Mouse (Mus musculus) MEL (cell line): ENCODE measurements at regions not wholly inside any gene's neighbourhood (a gene's known extent, or its start where the extent isn't known, plus 50 kb on each side); places are given as distances from the start of the nearest gene placed in this dataset.

Experiments used
- DNase-seq: peaks from one replicate; pipeline ENCODE4 v3.0.0; 2011; ENCODE audit warnings: low read depth, low spot score
- H3K27ac ChIP-seq: 2 replicates; pipeline ENCODE4 v1.5.1; 2012; ENCODE audit warnings: low read depth, mild to moderate bottlenecking, control low read depth, low read length, moderate library complexity; ENCODE audit not compliant: control insufficient read depth
- H3K27me3 ChIP-seq, 2 experiments: fragments of 150-350 bp in 1 of 2; sonication (generic) in 1 of 2; 2 replicates each; pipeline ENCODE4 v1.6.1; 2012; ENCODE audit warnings: low read length in 2 of 2, mild to moderate bottlenecking in 2 of 2, improper control_type of control experiment in 1 of 2, moderate library complexity in 1 of 2; ENCODE audit not compliant: insufficient read depth in 2 of 2, control insufficient read depth in 1 of 2
- H3K36me3 ChIP-seq, 2 experiments: 2 replicates each; pipeline ENCODE4 v1.6.1; 2012 to 2014; ENCODE audit warnings: low read length in 2 of 2, improper control_type of control experiment in 1 of 2, inconsistent platforms in 1 of 2, mild to moderate bottlenecking in 1 of 2; ENCODE audit not compliant: insufficient read depth in 2 of 2, control insufficient read depth in 1 of 2
- H3K4me1 ChIP-seq, 2 experiments: fragments of 150-350 bp in 1 of 2; sonication (generic) in 1 of 2; 2 replicates each; pipeline ENCODE4 v1.6.1; 2012; ENCODE audit warnings: low read length in 2 of 2, improper control_type of control experiment in 1 of 2, mild to moderate bottlenecking in 1 of 2; ENCODE audit not compliant: insufficient read depth in 2 of 2, control insufficient read depth in 1 of 2
- H3K4me3 ChIP-seq, 2 experiments: fragments of 150-350 bp in 1 of 2; sonication (generic) in 1 of 2; 2 replicates each; pipeline ENCODE4 v1.5.1; 2012; ENCODE audit warnings: low read depth in 2 of 2, low read length in 2 of 2, mild to moderate bottlenecking in 2 of 2, moderate library complexity in 2 of 2, control low read depth in 1 of 2, improper control_type of control experiment in 1 of 2; ENCODE audit not compliant: control insufficient read depth in 1 of 2, insufficient read depth in 1 of 2
- H3K79me2 ChIP-seq: 2 replicates; pipeline ENCODE4 v1.6.1; 2012; ENCODE audit warnings: mild to moderate bottlenecking, low read length, moderate library complexity; ENCODE audit not compliant: control insufficient read depth, poor library complexity, insufficient read depth
- H3K9ac ChIP-seq: 2 replicates; pipeline ENCODE4 v1.6.1; 2012; ENCODE audit warnings: low read depth, mild to moderate bottlenecking, control low read depth, low read length, moderate library complexity; ENCODE audit not compliant: control insufficient read depth, poor library complexity, severe bottlenecking
- H3K9me3 ChIP-seq: fragments of 150-350 bp; sonication (generic); replicated peaks from 2 replicates; pipeline ENCODE4 v1.6.1; 2012; ENCODE audit warnings: mild to moderate bottlenecking, low read length, improper control_type of control experiment, moderate library complexity; ENCODE audit not compliant: insufficient read depth
- BHLHE40 ChIP-seq: IDR thresholded peaks from 2 replicates; pipeline ENCODE4 v1.6.1; 2012; ENCODE audit warnings: low read depth, mild to moderate bottlenecking, inconsistent platforms, low read length, improper control_type of control experiment, borderline replicate concordance
- CTCF ChIP-seq, 3 experiments: IDR thresholded peaks in 2 of 3; conservative IDR thresholded peaks in 1 of 3; 2 replicates each; pipeline ENCODE4 v1.5.1; 2011 to 2012; ENCODE audit warnings: low read length in 3 of 3, low read depth in 2 of 3, mild to moderate bottlenecking in 2 of 3, improper control_type of control experiment in 1 of 3, inconsistent platforms in 1 of 3, mixed read lengths in 1 of 3, moderate library complexity in 1 of 3; ENCODE audit not compliant: control insufficient read depth in 1 of 3, insufficient read depth in 1 of 3, poor library complexity in 1 of 3, severe bottlenecking in 1 of 3
- E2F4 ChIP-seq: IDR thresholded peaks from 2 replicates; pipeline ENCODE4 v1.6.1; 2011; ENCODE audit warnings: low read depth, low read length, improper control_type of control experiment, borderline replicate concordance
- ELF1 ChIP-seq: IDR thresholded peaks from 2 replicates; pipeline ENCODE4 v1.6.1; 2014; ENCODE audit warnings: low read depth, mild to moderate bottlenecking, inconsistent platforms, low read length, improper control_type of control experiment, moderate library complexity
- EP300 ChIP-seq, 2 experiments: IDR thresholded peaks; 2 replicates each; pipeline ENCODE4 v1.6.1; 2011; ENCODE audit warnings: improper control_type of control experiment in 2 of 2, low read length in 2 of 2, low read depth in 1 of 2, mild to moderate bottlenecking in 1 of 2
- ETS1 ChIP-seq: IDR thresholded peaks from 2 replicates; pipeline ENCODE4 v1.6.1; 2012; ENCODE audit warnings: low read depth, mild to moderate bottlenecking, inconsistent platforms, low read length, improper control_type of control experiment, moderate library complexity
- GABPA ChIP-seq: IDR thresholded peaks from 2 replicates; pipeline ENCODE4 v1.6.1; 2012; ENCODE audit warnings: low read depth, mild to moderate bottlenecking, inconsistent platforms, low read length, improper control_type of control experiment, moderate library complexity
- HCFC1 ChIP-seq: IDR thresholded peaks from 2 replicates; pipeline ENCODE4 v1.6.1; 2012; ENCODE audit warnings: low read depth, mild to moderate bottlenecking, inconsistent platforms, low read length, improper control_type of control experiment, moderate library complexity
- JUND ChIP-seq: IDR thresholded peaks from 2 replicates; pipeline ENCODE4 v1.6.1; 2011; ENCODE audit warnings: low read depth, mild to moderate bottlenecking, improper control_type of control experiment, low read length
- KAT2A ChIP-seq: conservative IDR thresholded peaks from 2 replicates; pipeline ENCODE4 v1.6.1; 2012; ENCODE audit warnings: low read depth, low read length, improper control_type of control experiment, inconsistent platforms
- MAFK ChIP-seq: IDR thresholded peaks from 2 replicates; pipeline ENCODE4 v1.6.1; 2011; ENCODE audit warnings: low read depth, mild to moderate bottlenecking, low read length, improper control_type of control experiment, borderline replicate concordance
- MAX ChIP-seq: IDR thresholded peaks from 2 replicates; pipeline ENCODE4 v1.6.1; 2011; ENCODE audit warnings: low read length, improper control_type of control experiment
- MAZ ChIP-seq: IDR thresholded peaks from 2 replicates; pipeline ENCODE4 v1.6.1; 2012; ENCODE audit warnings: low read depth, mild to moderate bottlenecking, inconsistent platforms, low read length, improper control_type of control experiment
- MEF2A ChIP-seq: IDR thresholded peaks from 2 replicates; pipeline ENCODE4 v1.6.1; 2014; ENCODE audit warnings: low read depth, mild to moderate bottlenecking, inconsistent platforms, low read length, improper control_type of control experiment; ENCODE audit not compliant: poor library complexity, insufficient replicate concordance, severe bottlenecking; ENCODE audit errors: extremely low read depth
- MXI1 ChIP-seq: IDR thresholded peaks from 2 replicates; pipeline ENCODE4 v1.6.1; 2011; ENCODE audit warnings: mild to moderate bottlenecking, low read depth, low read length, improper control_type of control experiment
- MYB ChIP-seq: IDR thresholded peaks from 2 replicates; pipeline ENCODE4 v1.6.1; 2011; ENCODE audit warnings: mild to moderate bottlenecking, low read depth, low read length, improper control_type of control experiment
- MYC ChIP-seq: IDR thresholded peaks from 2 replicates; pipeline ENCODE4 v1.6.1; 2011; ENCODE audit warnings: low read depth, mild to moderate bottlenecking, low read length, improper control_type of control experiment, moderate library complexity
- NELFE ChIP-seq: IDR thresholded peaks from 2 replicates; pipeline ENCODE4 v1.6.1; 2011; ENCODE audit warnings: low read depth, low read length, improper control_type of control experiment
- NRF1 ChIP-seq: IDR thresholded peaks from 2 replicates; pipeline ENCODE4 v1.6.1; 2014; ENCODE audit warnings: low read depth, mild to moderate bottlenecking, inconsistent platforms, low read length, improper control_type of control experiment, moderate library complexity; ENCODE audit not compliant: poor library complexity, insufficient read depth, severe bottlenecking
- POLR2A ChIP-seq, 2 experiments: IDR thresholded peaks; 2 replicates each; pipeline ENCODE4 v1.6.1; 2011 to 2012; ENCODE audit warnings: low read length in 2 of 2, mild to moderate bottlenecking in 2 of 2, control low read depth in 1 of 2, improper control_type of control experiment in 1 of 2, low read depth in 1 of 2, moderate library complexity in 1 of 2; ENCODE audit not compliant: control insufficient read depth in 1 of 2, insufficient read depth in 1 of 2, poor library complexity in 1 of 2
- POLR2AphosphoS2 ChIP-seq: IDR thresholded peaks from 2 replicates; pipeline ENCODE4 v1.6.1; 2011; ENCODE audit warnings: low read length, improper control_type of control experiment
- POLR2AphosphoS5 ChIP-seq: IDR thresholded peaks from 2 replicates; pipeline ENCODE4 v1.6.1; 2012; ENCODE audit warnings: low read depth, borderline replicate concordance, mild to moderate bottlenecking, inconsistent platforms, low read length, moderate library complexity, mixed read lengths
- RAD21 ChIP-seq: IDR thresholded peaks from 2 replicates; pipeline ENCODE4 v1.6.1; 2011; ENCODE audit warnings: mild to moderate bottlenecking, low read depth, low read length, improper control_type of control experiment
- RCOR1 ChIP-seq: IDR thresholded peaks from 2 replicates; pipeline ENCODE4 v1.6.1; 2012; ENCODE audit warnings: low read depth, mild to moderate bottlenecking, inconsistent platforms, low read length, improper control_type of control experiment
- SIN3A ChIP-seq: IDR thresholded peaks from 2 replicates; pipeline ENCODE4 v1.6.1; 2012; ENCODE audit warnings: low read length, improper control_type of control experiment, inconsistent platforms
- SMC3 ChIP-seq: IDR thresholded peaks from 2 replicates; pipeline ENCODE4 v1.6.1; 2011; ENCODE audit warnings: low read depth, low read length, improper control_type of control experiment
- TAL1 ChIP-seq: IDR thresholded peaks from 2 replicates; pipeline ENCODE4 v1.6.1; 2012; ENCODE audit warnings: mild to moderate bottlenecking, inconsistent platforms, low read length, moderate library complexity, mixed read lengths
- TBP ChIP-seq: IDR thresholded peaks from 2 replicates; pipeline ENCODE4 v1.8.0; 2011; ENCODE audit warnings: low read depth, low read length, improper control_type of control experiment
- TCF12 ChIP-seq: IDR thresholded peaks from 2 replicates; pipeline ENCODE4 v1.6.1; 2014; ENCODE audit warnings: low read depth, mild to moderate bottlenecking, inconsistent platforms, low read length, improper control_type of control experiment, moderate library complexity
- UBTF ChIP-seq: IDR thresholded peaks from 2 replicates; pipeline ENCODE4 v1.6.1; 2012; ENCODE audit warnings: low read depth, mild to moderate bottlenecking, inconsistent platforms, low read length, improper control_type of control experiment, moderate library complexity, borderline replicate concordance; ENCODE audit not compliant: insufficient read depth
- USF1 ChIP-seq: IDR thresholded peaks from 2 replicates; pipeline ENCODE4 v1.6.1; 2014; ENCODE audit warnings: low read depth, mild to moderate bottlenecking, inconsistent platforms, low read length, improper control_type of control experiment, moderate library complexity
- USF2 ChIP-seq, 2 experiments: IDR thresholded peaks; 2 replicates each; pipeline ENCODE4 v1.6.1; 2011 to 2012; ENCODE audit warnings: improper control_type of control experiment in 2 of 2, low read length in 2 of 2, borderline replicate concordance in 1 of 2, inconsistent platforms in 1 of 2, low read depth in 1 of 2, mild to moderate bottlenecking in 1 of 2; ENCODE audit not compliant: insufficient read depth in 1 of 2
- ZC3H11A ChIP-seq: IDR thresholded peaks from 2 replicates; pipeline ENCODE4 v1.6.1; 2012; ENCODE audit warnings: low read depth, mild to moderate bottlenecking, inconsistent platforms, low read length, improper control_type of control experiment
- ZMIZ1 ChIP-seq: IDR thresholded peaks from 2 replicates; pipeline ENCODE4 v1.6.1; 2012; ENCODE audit warnings: low read depth, mild to moderate bottlenecking, inconsistent platforms, low read length, improper control_type of control experiment, moderate library complexity
- ZNF384 ChIP-seq: IDR thresholded peaks from 2 replicates; pipeline ENCODE4 v1.6.1; 2012; ENCODE audit warnings: low read depth, mild to moderate bottlenecking, inconsistent platforms, low read length, improper control_type of control experiment

GRCm38 (mm10) chr1:152281201-152281600, 105.3 kb downstream of the Tsen15 start:
- Histone ChIP-seq H3K4me3 (no peak overlapping the region), H3K27me3 (peaks cover 0 to 2% of the 10 kb centered on the region in 2 experiments; a peak in 2 of 4 replicates), H3K9me3 (no peaks in the 10 kb centered on the region), H3K79me2 (no peaks in the 10 kb centered on the region), H3K27ac (no peak overlapping the region), H3K36me3 (no peaks in the 10 kb centered on the region), H3K4me1 (no peaks in the 10 kb centered on the region)
- DNase-seq, result no peak
- no peak for TF ChIP-seq USF1
- TF ChIP-seq SIN3A, result no peak
- TF ChIP-seq, all 39 proteins: peak for 0
- H3K9ac ChIP-seq, result no peak overlapping the region

- peak; percentile 34 for DNase-seq
Measured at GRCm38 (mm10) chr1:152280014-152280413, 106.5 kb downstream of the Tsen15 start.

GRCm38 (mm10) chr1:152275011-152275410, 111.5 kb downstream of the Tsen15 start:
- Histone ChIP-seq H3K4me1 (no peaks in the 10 kb centered on the region), H3K79me2 (no peaks in the 10 kb centered on the region), H3K9ac (no peak overlapping the region), H3K36me3 (no peaks in the 10 kb centered on the region), H3K27ac (no peak overlapping the region)
- TF ChIP-seq NRF1 (no peak), ELF1 (no peak), SIN3A (no peak), RAD21 (no peak), MYB (no peak), UBTF (no peak), JUND (no peak), POLR2A (IDR thresholded peaks at IDR 0.05; ENCODE audit: control insufficient read depth in 1 of 2, insufficient read depth in 1 of 2, low read depth in 1 of 2, low read length in 2 of 2, poor library complexity in 1 of 2) (no peak), MAZ (no peak), RCOR1 (no peak), HCFC1 (no peak), E2F4 (no peak)
- TF ChIP-seq, all 39 proteins: peak for 0
- H3K4me3 ChIP-seq, result no peak overlapping the region
- H3K27me3 ChIP-seq, result peaks cover 5% of the 10 kb centered on the region in 2 experiments
- DNase-seq, result no peak
- H3K9me3 ChIP-seq, result no peaks in the 10 kb centered on the region

More at GRCm38 (mm10) chr1:152280014-152280413, 106.5 kb downstream of the Tsen15 start:
- Histone ChIP-seq H3K27ac (no peak overlapping the region), H3K4me1 (no peaks in the 10 kb centered on the region), H3K79me2 (no peaks in the 10 kb centered on the region), H3K9me3 (no peaks in the 10 kb centered on the region), H3K4me3 (no peak overlapping the region), H3K36me3 (no peaks in the 10 kb centered on the region), H3K9ac (no peak overlapping the region), H3K27me3 (peaks cover 0 to 2% of the 10 kb centered on the region in 2 experiments; a peak in 2 of 4 replicates)
- TF ChIP-seq SMC3, result peak; percentile 59
- TF ChIP-seq USF2 (IDR thresholded peaks at IDR 0.05; ENCODE audit: borderline replicate concordance in 1 of 2, insufficient read depth in 1 of 2, low read depth in 1 of 2, low read length in 2 of 2), result no peak
- TF ChIP-seq RAD21, result peak; percentile 60
- TF ChIP-seq ZNF384, result no peak
- TF ChIP-seq MEF2A, result no peak
- peak; percentile 47 for TF ChIP-seq ZC3H11A
- TF ChIP-seq ETS1, result no peak
- TF ChIP-seq ZMIZ1, result no peak
- TF ChIP-seq TBP, result no peak
- no peak for TF ChIP-seq MYC
- TF ChIP-seq POLR2AphosphoS5, result no peak
- no peak for TF ChIP-seq E2F4
- TF ChIP-seq SIN3A, result no peak
- no peak for TF ChIP-seq MXI1
- TF ChIP-seq JUND, result no peak
- no peak for TF ChIP-seq HCFC1
- no peak for TF ChIP-seq GABPA
- no peak for TF ChIP-seq NELFE
- TF ChIP-seq EP300 (IDR thresholded peaks at IDR 0.05; ENCODE audit: low read depth in 1 of 2, low read length in 2 of 2), result no peak
- no peak for TF ChIP-seq MAFK
- TF ChIP-seq NRF1, result no peak
- peak; percentile 61 to 69 (median 63) for TF ChIP-seq CTCF (IDR thresholded peaks at IDR 0.05 in 2 of 3, conservative IDR thresholded peaks at IDR 0.05 in 1 of 3; ENCODE audit: control insufficient read depth in 1 of 3, insufficient read depth in 1 of 3, low read depth in 2 of 3, low read length in 3 of 3, poor library complexity in 1 of 3, severe bottlenecking in 1 of 3)
- TF ChIP-seq MAZ, result no peak
- no peak for TF ChIP-seq POLR2AphosphoS2
- no peak for TF ChIP-seq KAT2A
- TF ChIP-seq BHLHE40, result no peak
- TF ChIP-seq USF1, result no peak
- TF ChIP-seq POLR2A (IDR thresholded peaks at IDR 0.05; ENCODE audit: control insufficient read depth in 1 of 2, insufficient read depth in 1 of 2, low read depth in 1 of 2, low read length in 2 of 2, poor library complexity in 1 of 2), result no peak
- TF ChIP-seq TAL1, result no peak
- TF ChIP-seq MAX, result no peak
- no peak for TF ChIP-seq TCF12
